Mouse (Mus musculus): ENCODE measurements around the gene Slc9a8. TPM values are rescaled to one million over a fixed set of nuclear protein-coding genes. Genes with fewer than 3 reads are reported as not detected.

The Slc9a8 gene
- polyA plus RNA-seq, 1 experiment from 2014 or later: 21.8 TPM

GRCm38 (mm10) chr2:167463802-167464201, 42.3 kb downstream of the Slc9a8 start:
- DNase-seq (ENCODE audit: low spot score): no peak
- Histone ChIP-seq H3K4me3 (ENCODE audit: low read depth, low read length) (no peak overlapping the region), H3K4me2 (replicated peaks; ENCODE audit: low read depth, low read length) (no peak overlapping the region), H3K9me3 (ENCODE audit: control insufficient read depth, low read length) (no peaks in the 10 kb centered on the region), H3K27me3 (ENCODE audit: control insufficient read depth, insufficient read depth, low read length) (no peaks in the 10 kb centered on the region), H3K27ac (ENCODE audit: low read depth, low read length) (no peak overlapping the region), H3K4me1 (replicated peaks; ENCODE audit: control insufficient read depth, insufficient read depth, low read length) (no peaks in the 10 kb centered on the region), H3K9ac (ENCODE audit: low read depth, low read length) (no peak overlapping the region), H3K36me3 (ENCODE audit: control insufficient read depth, insufficient read depth, low read length) (no peaks in the 10 kb centered on the region; the same call in 1 of the 2 replicates)
- WGBS: 93% methylated on average over 5 of the region's 5 CpGs
- ATAC-seq (ENCODE audit: low FRiP score): no peak

GRCm38 (mm10) chr2:167465951-167466350, 44.4 kb downstream of the Slc9a8 start:
- Histone ChIP-seq H3K4me1 (replicated peaks; ENCODE audit: control insufficient read depth, insufficient read depth, low read length) (no peaks in the 10 kb centered on the region), H3K4me2 (replicated peaks; ENCODE audit: low read depth, low read length) (no peak overlapping the region), H3K9ac (ENCODE audit: low read depth, low read length) (no peak overlapping the region), H3K36me3 (ENCODE audit: control insufficient read depth, insufficient read depth, low read length) (no peaks in the 10 kb centered on the region), H3K27me3 (ENCODE audit: control insufficient read depth, insufficient read depth, low read length) (no peaks in the 10 kb centered on the region), H3K4me3 (ENCODE audit: low read depth, low read length) (no peak overlapping the region), H3K9me3 (ENCODE audit: control insufficient read depth, low read length) (no peaks in the 10 kb centered on the region), H3K27ac (ENCODE audit: low read depth, low read length) (no peak overlapping the region)
- no peak for DNase-seq (ENCODE audit: low spot score)
- 96% methylated on average over 3 of the region's 3 CpGs for WGBS
- no peak for ATAC-seq (ENCODE audit: low FRiP score)

- Histone ChIP-seq H3K36me3 (ENCODE audit: control insufficient read depth, insufficient read depth, low read length) (0 out of 2 replicates have a peak, but pooled peaks cover 2% of the 10 kb centered on the region), H3K9ac (ENCODE audit: low read depth, low read length) (no peak overlapping the region), H3K27ac (ENCODE audit: low read depth, low read length) (no peak overlapping the region), H3K27me3 (ENCODE audit: control insufficient read depth, insufficient read depth, low read length) (no peaks in the 10 kb centered on the region), H3K4me3 (ENCODE audit: low read depth, low read length) (no peak overlapping the region), H3K9me3 (ENCODE audit: control insufficient read depth, low read length) (no peaks in the 10 kb centered on the region), H3K4me1 (replicated peaks; ENCODE audit: control insufficient read depth, insufficient read depth, low read length) (no peaks in the 10 kb centered on the region), H3K4me2 (replicated peaks; ENCODE audit: low read depth, low read length) (no peak overlapping the region)
- WGBS: 89% methylated on average over 5 of the region's 5 CpGs
- ATAC-seq (ENCODE audit: low FRiP score) (no peak), DNase-seq (ENCODE audit: low spot score) (no peak)
Measured at GRCm38 (mm10) chr2:167467214-167467613, 45.7 kb downstream of the Slc9a8 start.

- Histone ChIP-seq H3K36me3 (ENCODE audit: control insufficient read depth, insufficient read depth, low read length) (0 out of 2 replicates have a peak, but pooled peaks cover 5% of the 10 kb centered on the region), H3K27ac (ENCODE audit: low read depth, low read length) (no peak overlapping the region), H3K4me2 (replicated peaks; ENCODE audit: low read depth, low read length) (no peak overlapping the region), H3K9ac (ENCODE audit: low read depth, low read length) (no peak overlapping the region), H3K27me3 (ENCODE audit: control insufficient read depth, insufficient read depth, low read length) (no peaks in the 10 kb centered on the region), H3K4me3 (ENCODE audit: low read depth, low read length) (no peak overlapping the region), H3K9me3 (ENCODE audit: control insufficient read depth, low read length) (no peaks in the 10 kb centered on the region), H3K4me1 (replicated peaks; ENCODE audit: control insufficient read depth, insufficient read depth, low read length) (no peaks in the 10 kb centered on the region)
- WGBS: 88% methylated on average over 6 of the region's 6 CpGs
- ATAC-seq (ENCODE audit: low FRiP score) (no peak), DNase-seq (ENCODE audit: low spot score) (no peak)
Measured at GRCm38 (mm10) chr2:167468444-167468843, 46.9 kb downstream of the Slc9a8 start.

GRCm38 (mm10) chr2:167470611-167471010, 49.1 kb downstream of the Slc9a8 start:
- ATAC-seq (ENCODE audit: low FRiP score) (no peak), DNase-seq (ENCODE audit: low spot score) (no peak)
- 95% methylated on average over 3 of the region's 3 CpGs for WGBS
- H3K27ac ChIP-seq (ENCODE audit: low read depth, low read length): no peak overlapping the region
- no peak overlapping the region for H3K9ac ChIP-seq (ENCODE audit: low read depth, low read length)
- no peaks in the 10 kb centered on the region for H3K4me1 ChIP-seq (replicated peaks; ENCODE audit: control insufficient read depth, insufficient read depth, low read length)
- H3K36me3 ChIP-seq (ENCODE audit: control insufficient read depth, insufficient read depth, low read length): 0 out of 2 replicates have a peak, but pooled peaks cover 7% of the 10 kb centered on the region
- no peak overlapping the region for H3K4me3 ChIP-seq (ENCODE audit: low read depth, low read length)
- H3K27me3 ChIP-seq (ENCODE audit: control insufficient read depth, insufficient read depth, low read length): no peaks in the 10 kb centered on the region
- no peaks in the 10 kb centered on the region for H3K9me3 ChIP-seq (ENCODE audit: control insufficient read depth, low read length)
- no peak overlapping the region for H3K4me2 ChIP-seq (replicated peaks; ENCODE audit: low read depth, low read length)

- Histone ChIP-seq H3K27ac (ENCODE audit: low read depth, low read length) (no peak overlapping the region), H3K9ac (ENCODE audit: low read depth, low read length) (no peak overlapping the region), H3K4me3 (ENCODE audit: low read depth, low read length) (no peak overlapping the region), H3K4me2 (replicated peaks; ENCODE audit: low read depth, low read length) (no peak overlapping the region), H3K27me3 (ENCODE audit: control insufficient read depth, insufficient read depth, low read length) (no peaks in the 10 kb centered on the region), H3K36me3 (ENCODE audit: control insufficient read depth, insufficient read depth, low read length) (0 out of 2 replicates have a peak, but pooled peaks cover 7% of the 10 kb centered on the region), H3K9me3 (ENCODE audit: control insufficient read depth, low read length) (no peaks in the 10 kb centered on the region), H3K4me1 (replicated peaks; ENCODE audit: control insufficient read depth, insufficient read depth, low read length) (peaks cover 3% of the 10 kb centered on the region; the same call in 1 of the 2 replicates)
- 92% methylated on average over 6 of the region's 6 CpGs for WGBS
- ATAC-seq (ENCODE audit: low FRiP score): no peak
- DNase-seq (ENCODE audit: low spot score): no peak
Measured at GRCm38 (mm10) chr2:167471585-167471984, 50.1 kb downstream of the Slc9a8 start.

- peaks cover 3% of the 10 kb centered on the region; the same call in 1 of the 2 replicates for H3K4me1 ChIP-seq (replicated peaks; ENCODE audit: control insufficient read depth, insufficient read depth, low read length)
- no peak overlapping the region for H3K9ac ChIP-seq (ENCODE audit: low read depth, low read length)
- WGBS: 94% methylated on average over 6 of the region's 6 CpGs
- no peak for ATAC-seq (ENCODE audit: low FRiP score)
- no peaks in the 10 kb centered on the region for H3K27me3 ChIP-seq (ENCODE audit: control insufficient read depth, insufficient read depth, low read length)
- no peaks in the 10 kb centered on the region for H3K9me3 ChIP-seq (ENCODE audit: control insufficient read depth, low read length)
- no peak overlapping the region for H3K4me3 ChIP-seq (ENCODE audit: low read depth, low read length)
- no peak overlapping the region for H3K27ac ChIP-seq (ENCODE audit: low read depth, low read length)
- no peak for DNase-seq (ENCODE audit: low spot score)
- 0 out of 2 replicates have a peak, but pooled peaks cover 7% of the 10 kb centered on the region for H3K36me3 ChIP-seq (ENCODE audit: control insufficient read depth, insufficient read depth, low read length)
- no peak overlapping the region for H3K4me2 ChIP-seq (replicated peaks; ENCODE audit: low read depth, low read length)
Measured at GRCm38 (mm10) chr2:167474218-167474617, 52.7 kb downstream of the Slc9a8 start.

GRCm38 (mm10) chr2:167475596-167475995, 54.1 kb downstream of the Slc9a8 start:
- Histone ChIP-seq H3K36me3 (ENCODE audit: control insufficient read depth, insufficient read depth, low read length) (0 out of 2 replicates have a peak, but pooled peaks cover 7% of the 10 kb centered on the region), H3K27ac (ENCODE audit: low read depth, low read length) (no peak overlapping the region), H3K9me3 (ENCODE audit: control insufficient read depth, low read length) (no peaks in the 10 kb centered on the region), H3K4me1 (replicated peaks; ENCODE audit: control insufficient read depth, insufficient read depth, low read length) (peaks cover 3% of the 10 kb centered on the region; the same call in 1 of the 2 replicates), H3K27me3 (ENCODE audit: control insufficient read depth, insufficient read depth, low read length) (no peaks in the 10 kb centered on the region), H3K9ac (ENCODE audit: low read depth, low read length) (no peak overlapping the region; the same call in 1 of the 2 replicates), H3K4me3 (ENCODE audit: low read depth, low read length) (no peak overlapping the region), H3K4me2 (replicated peaks; ENCODE audit: low read depth, low read length) (no peak overlapping the region)
- no peak for DNase-seq (ENCODE audit: low spot score)
- no peak for ATAC-seq (ENCODE audit: low FRiP score)
- WGBS: 83% methylated on average over 5 of the region's 5 CpGs

- Histone ChIP-seq H3K27me3 (ENCODE audit: control insufficient read depth, insufficient read depth, low read length) (no peaks in the 10 kb centered on the region), H3K36me3 (ENCODE audit: control insufficient read depth, insufficient read depth, low read length) (0 out of 2 replicates have a peak, but pooled peaks cover 7% of the 10 kb centered on the region), H3K4me1 (replicated peaks; ENCODE audit: control insufficient read depth, insufficient read depth, low read length) (peaks cover 3% of the 10 kb centered on the region; the same call in 1 of the 2 replicates), H3K27ac (ENCODE audit: low read depth, low read length) (peak overlapping the region; percentile 60; the same call in 1 of the 2 replicates), H3K9ac (ENCODE audit: low read depth, low read length) (peak overlapping the region; percentile 16; the same call in 1 of the 2 replicates), H3K4me2 (replicated peaks; ENCODE audit: low read depth, low read length) (no peak overlapping the region), H3K9me3 (ENCODE audit: control insufficient read depth, low read length) (no peaks in the 10 kb centered on the region), H3K4me3 (ENCODE audit: low read depth, low read length) (no peak overlapping the region)
- 23% methylated on average over 7 of the region's 7 CpGs for WGBS
- peak; percentile 37 for DNase-seq (ENCODE audit: low spot score)
- peak; percentile 38; the same call in 1 of the 2 replicates for ATAC-seq (ENCODE audit: low FRiP score)
Measured at GRCm38 (mm10) chr2:167476200-167476688, 54.7 kb downstream of the Slc9a8 start.
